7 mouse cellular contexts compared by ENCODE assay signal in the genomic region with DNA sequence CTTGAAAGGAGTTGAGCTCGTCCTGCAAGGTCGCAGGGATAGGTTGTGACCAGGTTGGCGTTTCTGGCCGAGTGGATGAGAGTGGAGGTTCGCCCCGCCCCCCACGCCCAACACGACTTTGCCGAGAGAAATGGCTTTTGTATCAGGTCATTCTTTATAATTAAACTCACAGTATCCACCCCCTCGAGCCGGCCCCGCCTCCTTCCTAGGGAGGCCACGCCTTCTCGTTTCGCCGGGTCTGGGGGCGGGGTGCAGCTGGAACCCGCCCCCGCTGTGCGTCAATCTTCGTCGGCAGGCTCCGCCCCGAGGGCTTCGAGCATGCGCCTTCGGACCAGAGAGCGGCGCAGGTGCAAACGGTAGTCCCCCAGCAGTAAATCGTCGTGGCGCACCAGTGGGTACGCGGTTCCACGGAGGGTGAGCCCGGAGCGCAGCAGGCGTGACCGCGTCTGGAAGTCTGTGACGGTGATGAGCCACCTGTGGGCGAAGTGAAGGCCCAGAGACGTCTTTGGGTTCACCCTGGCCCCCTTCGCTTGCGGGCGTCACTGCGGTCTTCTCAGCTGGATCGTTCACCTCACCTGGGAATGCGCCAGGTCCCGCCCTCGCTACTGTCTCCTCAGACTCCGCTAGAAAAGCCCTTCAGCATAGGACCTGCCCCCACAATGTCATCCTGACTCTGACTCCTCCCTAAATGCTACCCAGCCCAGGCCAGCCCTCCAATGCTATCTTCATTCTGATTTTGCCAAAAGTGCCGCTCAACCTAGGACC. TPM values are rescaled to one million over a fixed set of nuclear protein-coding genes. Genes with fewer than 3 reads are reported as not detected.
A peak's percentile ranks its signal among the peaks of the same experiment; 100 is the strongest.
DNase-seq lines count a peak whose midpoint lies in the region; ATAC-seq and TF ChIP-seq lines count a peak whose summit lies in the region.

No protein-coding gene starts in this region.

- peak; percentile 69 for ATAC-seq in embryonic facial prominence, embryonic 11.5 days (replicated peaks; ENCODE audit: insufficient number of reproducible peaks, low FRiP score, low TSS enrichment, low read depth)
- ATAC-seq in limb, embryonic 12.5 days (ENCODE audit: insufficient number of reproducible peaks, insufficient read depth, low FRiP score, low TSS enrichment, low read depth) = peak; percentile 62
- peak; percentile 76 for ATAC-seq in midbrain, embryonic 14.5 days (ENCODE audit: low FRiP score, low TSS enrichment)

- no peaks in the 10 kb centered on the region for H3K9me3 ChIP-seq in embryonic facial prominence, embryonic 11.5 days (replicated peaks; ENCODE audit: control insufficient read depth, low read length)
- H3K9me3 ChIP-seq in limb, embryonic 12.5 days = no peaks in the 10 kb centered on the region
- no peaks in the 10 kb centered on the region for H3K9me3 ChIP-seq in midbrain, embryonic 14.5 days (ENCODE audit: control insufficient read depth, low read length)

- TF ChIP-seq CTCF in heart, adult 2 months (IDR thresholded peaks at IDR 0.05) = no peak

- peaks cover 50% of the 10 kb centered on the region for H3K27me3 ChIP-seq in embryonic facial prominence, embryonic 11.5 days (ENCODE audit: control insufficient read depth, insufficient read depth, low read length)
- peaks cover 4% of the 10 kb centered on the region; the same call in 1 of the 2 replicates for H3K27me3 ChIP-seq in heart, adult 2 months (ENCODE audit: control insufficient read depth, insufficient read depth, low read length)
- H3K27me3 ChIP-seq in limb, embryonic 12.5 days = peaks cover 96% of the 10 kb centered on the region
- H3K27me3 ChIP-seq in midbrain, embryonic 14.5 days (ENCODE audit: control insufficient read depth, insufficient read depth, low read length) = 0 out of 2 replicates have a peak, but pooled peaks cover 3% of the 10 kb centered on the region

- peak overlapping the region; percentile 32 for H3K9ac ChIP-seq in embryonic facial prominence, embryonic 11.5 days (replicated peaks; ENCODE audit: low read length)
- H3K9ac ChIP-seq in heart, adult 2 months (ENCODE audit: low read depth, low read length) = peak overlapping the region; percentile 62
- H3K9ac ChIP-seq in limb, embryonic 12.5 days (replicated peaks) = peak overlapping the region; percentile 44; the same call in 1 of the 2 replicates
- H3K9ac ChIP-seq in midbrain, embryonic 14.5 days (replicated peaks; ENCODE audit: low read length) = peak overlapping the region; percentile 56

- H3K4me3 ChIP-seq in embryonic facial prominence, embryonic 11.5 days (ENCODE audit: low read depth, low read length) = peak overlapping the region; percentile 39
- H3K4me3 ChIP-seq in heart, adult 2 months = peak overlapping the region; percentile 64
- H3K4me3 ChIP-seq in limb, embryonic 12.5 days (replicated peaks) = peak overlapping the region; percentile 42
- peak overlapping the region; percentile 48 for H3K4me3 ChIP-seq in midbrain, embryonic 14.5 days (replicated peaks; ENCODE audit: low read depth, low read length)

- peak; percentile 82 for TF ChIP-seq POLR2A in heart, adult 2 months (IDR thresholded peaks at IDR 0.05; ENCODE audit: insufficient read depth, low read depth, low read length)

- peaks cover 6% of the 10 kb centered on the region; the same call in 1 of the 2 replicates for H3K4me1 ChIP-seq in embryonic facial prominence, embryonic 11.5 days (ENCODE audit: control insufficient read depth, insufficient read depth, low read length)
- H3K4me1 ChIP-seq in heart, adult 2 months (ENCODE audit: control insufficient read depth, insufficient read depth, low read length) = no peaks in the 10 kb centered on the region
- H3K4me1 ChIP-seq in limb, embryonic 12.5 days (replicated peaks) = peaks cover 30% of the 10 kb centered on the region
- peaks cover 24% of the 10 kb centered on the region for H3K4me1 ChIP-seq in midbrain, embryonic 14.5 days (ENCODE audit: control insufficient read depth, insufficient read depth, low read length)

- no peaks in the 10 kb centered on the region for H3K36me3 ChIP-seq in embryonic facial prominence, embryonic 11.5 days (replicated peaks; ENCODE audit: control insufficient read depth, insufficient read depth, low read depth, low read length)
- no peaks in the 10 kb centered on the region for H3K36me3 ChIP-seq in heart, adult 2 months (ENCODE audit: control insufficient read depth, insufficient read depth, low read length)
- no peaks in the 10 kb centered on the region for H3K36me3 ChIP-seq in limb, embryonic 12.5 days
- H3K36me3 ChIP-seq in midbrain, embryonic 14.5 days (ENCODE audit: control insufficient read depth, insufficient read depth, low read length) = peaks cover 4% of the 10 kb centered on the region; the same call in 1 of the 2 replicates

- under 1% methylated on average over 54 of the region's 54 CpGs for WGBS in embryonic facial prominence, embryonic 11.5 days
- WGBS in heart, adult 2 months = 1% methylated on average over 54 of the region's 54 CpGs
- 1% methylated on average over 54 of the region's 54 CpGs for WGBS in limb, embryonic 12.5 days
- WGBS in midbrain, embryonic 14.5 days = under 1% methylated on average over 54 of the region's 54 CpGs

- peak; percentile 94 to 96 for DNase-seq in adrenal gland, postnatal 36 days
- peak; percentile 94 for DNase-seq in embryonic facial prominence, embryonic 11.5 days (ENCODE audit: low spot score)
- DNase-seq in heart, adult 2 months = peak; percentile 92 to 93
- DNase-seq in kidney, adult 8-10 months = peak; percentile 92 to 96
- DNase-seq in midbrain, embryonic 14.5 days = peak; percentile 98
- peak; percentile 92 to 97 for DNase-seq in spleen, adult 18-20 months

- no peak overlapping the region for H3K27ac ChIP-seq in embryonic facial prominence, embryonic 11.5 days (replicated peaks; ENCODE audit: low read depth, low read length)
- H3K27ac ChIP-seq in heart, adult 2 months = peak overlapping the region; percentile 88
- no peak overlapping the region for H3K27ac ChIP-seq in limb, embryonic 12.5 days
- H3K27ac ChIP-seq in midbrain, embryonic 14.5 days (replicated peaks; ENCODE audit: low read depth, low read length) = peak overlapping the region; percentile 92

- TF ChIP-seq EP300 in heart, adult 2 months (IDR thresholded peaks at IDR 0.05; ENCODE audit: insufficient read depth, low read depth, low read length) = no peak

- intact Hi-C loops in heart, adult 2 months (cut with DNase I) = loop anchor here (5.0 kb wide), 1 partner anchor 53 kb away; a partner anchor contains a TSS

- peak overlapping the region; percentile 76 for H3K4me2 ChIP-seq in embryonic facial prominence, embryonic 11.5 days (ENCODE audit: low read depth, low read length)
- H3K4me2 ChIP-seq in limb, embryonic 12.5 days = peak overlapping the region; percentile 73
- H3K4me2 ChIP-seq in midbrain, embryonic 14.5 days (ENCODE audit: low read length) = peak overlapping the region; percentile 94

- no peaks in the 10 kb centered on the region for H3K79me2 ChIP-seq in heart, adult 2 months (replicated peaks; ENCODE audit: control insufficient read depth, insufficient read depth, low read length)

RNA-seq across cellular contexts. Expression of a gene that starts 23.8 kb away (rescaled TPM):
- 1 to 10 TPM; 3.0 to 4.7 TPM for total RNA-seq in adrenal gland, postnatal 36 days (2021)
- polyA plus RNA-seq in embryonic facial prominence, embryonic 11.5 days (2014; fragmentation: Nextera tagmentation; extraction: Ambion mirVana) = 1.4 and 1.9 TPM in 2 replicates
- 1 to 10 TPM; 1.4 to 2.5 TPM for total RNA-seq in heart, adult 2 months (2021)
- polyA plus RNA-seq in heart, adult 2 months (2012; rRNA removed) = 3.1 and 3.2 TPM in 2 replicates
- 3.0 and 3.3 TPM in 2 replicates for polyA plus RNA-seq in limb, embryonic 12.5 days (2016; fragmentation: Nextera tagmentation; extraction: Ambion mirVana)
- 39.5 and 48.5 TPM in 2 replicates for polyA plus RNA-seq in midbrain, embryonic 14.5 days (2014; fragmentation: Nextera tagmentation; extraction: Ambion mirVana)

RNA-seq across cellular contexts. Expression of a gene that starts 25.5 kb away (rescaled TPM):
- total RNA-seq in adrenal gland, postnatal 36 days (2021) = under 1 TPM; 0.63 to 0.99 TPM
- polyA plus RNA-seq in embryonic facial prominence, embryonic 11.5 days (2014; fragmentation: Nextera tagmentation; extraction: Ambion mirVana) = 0.99 and 1.4 TPM in 2 replicates
- total RNA-seq in heart, adult 2 months (2021) = under 1 TPM; 0.21 to 0.25 TPM
- polyA plus RNA-seq in heart, adult 2 months (2012; rRNA removed) = 0.12 and 0.47 TPM in 2 replicates
- 0.56 and 0.64 TPM in 2 replicates for polyA plus RNA-seq in limb, embryonic 12.5 days (2016; fragmentation: Nextera tagmentation; extraction: Ambion mirVana)
- 1.7 and 1.9 TPM in 2 replicates for polyA plus RNA-seq in midbrain, embryonic 14.5 days (2014; fragmentation: Nextera tagmentation; extraction: Ambion mirVana)

RNA-seq across cellular contexts. Expression of a gene that starts 50.0 kb away (rescaled TPM):
- 1 to 10 TPM; 5.2 to 6.7 TPM for total RNA-seq in adrenal gland, postnatal 36 days (2021)
- polyA plus RNA-seq in embryonic facial prominence, embryonic 11.5 days (2014; fragmentation: Nextera tagmentation; extraction: Ambion mirVana) = 0.98 and 1.00 TPM in 2 replicates
- total RNA-seq in heart, adult 2 months (2021) = 1 to 10 TPM; 1.2 to 2.3 TPM
- polyA plus RNA-seq in heart, adult 2 months (2012; rRNA removed) = 0.94 and 1.1 TPM in 2 replicates
- polyA plus RNA-seq in limb, embryonic 12.5 days (2016; fragmentation: Nextera tagmentation; extraction: Ambion mirVana) = 1.2 and 1.3 TPM in 2 replicates
- 35.1 and 37.8 TPM in 2 replicates for polyA plus RNA-seq in midbrain, embryonic 14.5 days (2014; fragmentation: Nextera tagmentation; extraction: Ambion mirVana)

RNA-seq across cellular contexts. Expression of a gene that starts 53.4 kb away (rescaled TPM):
- total RNA-seq in adrenal gland, postnatal 36 days (2021) = 1 to 10 TPM; 4.1 TPM
- polyA plus RNA-seq in embryonic facial prominence, embryonic 11.5 days (2014; fragmentation: Nextera tagmentation; extraction: Ambion mirVana) = 2.2 and 2.3 TPM in 2 replicates
- 1 to 10 TPM in 1 of 2 experiments, under 1 TPM in 1; 0.60 to 1.1 TPM for total RNA-seq in heart, adult 2 months (2021)
- polyA plus RNA-seq in heart, adult 2 months (2012; rRNA removed) = 1.8 and 2.0 TPM in 2 replicates
- polyA plus RNA-seq in limb, embryonic 12.5 days (2016; fragmentation: Nextera tagmentation; extraction: Ambion mirVana) = 2.0 and 2.2 TPM in 2 replicates
- 4.6 and 4.7 TPM in 2 replicates for polyA plus RNA-seq in midbrain, embryonic 14.5 days (2014; fragmentation: Nextera tagmentation; extraction: Ambion mirVana)

Comparison
In these comparisons a context has a peak if more than half of its experiments do, and no peak if none do; other contexts are left out.
1. H3K27ac ChIP-seq: peak in heart, adult 2 months (single experiment) and midbrain, embryonic 14.5 days (single experiment); none in embryonic facial prominence, embryonic 11.5 days (single experiment) and limb, embryonic 12.5 days (single experiment).
2. RNA of a gene that starts 50.0 kb away (polyA plus RNA-seq): 35.1 to 37.8 TPM in midbrain, embryonic 14.5 days; 1.2 to 1.3 TPM in limb, embryonic 12.5 days, 0.98 to 1.00 TPM in embryonic facial prominence, embryonic 11.5 days and 0.94 to 1.1 TPM in heart, adult 2 months; every median in the first group is over 10 times any median in the second.
3. Peak in every context shown above with its lines, with median percentiles within 50 percentile points of each other: DNase-seq, ATAC-seq, H3K4me2 ChIP-seq, H3K4me3 ChIP-seq and H3K9ac ChIP-seq.